Mouse (Mus musculus): ENCODE data around the gene Mcm10. TPM values are rescaled to one million over a fixed set of nuclear protein-coding genes. Genes with fewer than 3 reads are reported as not detected.

Gene Mcm10
- polyA plus RNA-seq, 1 experiment from 2014 or later, result 4.5 TPM

Other genes with a start within 250 kb of the Mcm10 start
- 63.2 and 75.5 TPM in 2 replicates for gene Sephs1, start 131.2 kb downstream of the Mcm10 start, polyA plus RNA-seq (2014; fragmentation: Nextera tagmentation; extraction: Ambion mirVana)
- 82.4 and 91.5 TPM in 2 replicates for gene Phyh, start 93.8 kb downstream of the Mcm10 start, polyA plus RNA-seq (2014; fragmentation: Nextera tagmentation; extraction: Ambion mirVana)
- gene Ucma, start 36.7 kb downstream of the Mcm10 start, polyA plus RNA-seq (2014; fragmentation: Nextera tagmentation; extraction: Ambion mirVana), result 1.4 TPM in 2 replicates
- gene Optn, start 51.3 kb upstream of the Mcm10 start, polyA plus RNA-seq (2014; fragmentation: Nextera tagmentation; extraction: Ambion mirVana), result 18.0 and 20.7 TPM in 2 replicates
- gene Ccdc3, start 125.0 kb upstream of the Mcm10 start, polyA plus RNA-seq (2014; fragmentation: Nextera tagmentation; extraction: Ambion mirVana), result 13.9 and 16.6 TPM in 2 replicates

Measured in hindbrain, embryonic 14.5 days (tissue).